In genomic region chr13:74743219-74743618, GRCm38 (mm10) we compare ENCODE assay signal across 17 mouse cellular contexts.
DNase-seq lines count a peak whose midpoint lies in the region; ATAC-seq lines count a peak whose summit lies in the region.
"Had no signal": no experiment of that assay in that cellular context is flagged by ENCODE, and none has a peak within 500 bp of the region (broad histone marks: within the 10 kb centered on the region; RNA-seq: fewer than 3 reads in every experiment).

No protein-coding gene starts in this region.

- H3K9ac ChIP-seq in heart, embryonic 16.5 days (ENCODE audit: low read length) = no peak overlapping the region
- H3K9ac ChIP-seq in embryonic facial prominence, embryonic 14.5 days (ENCODE audit: low read depth, low read length) = no peak overlapping the region
- H3K9ac ChIP-seq: forebrain, embryonic 12.5 days; midbrain, embryonic 13.5 days; neural tube, embryonic 12.5 days had no signal

- intact Hi-C loops in left cerebral cortex, postnatal 4 days (cut with DNase I) = no loop called here

- 38% methylated on average over 5 of the region's 5 CpGs for WGBS in heart, embryonic 16.5 days
- WGBS in embryonic facial prominence, embryonic 14.5 days = 45% methylated on average over 5 of the region's 5 CpGs

- H3K36me3 ChIP-seq in heart, embryonic 16.5 days (ENCODE audit: control insufficient read depth, insufficient read depth) = peaks cover 25% of the 10 kb centered on the region
- H3K36me3 ChIP-seq in embryonic facial prominence, embryonic 14.5 days (ENCODE audit: control insufficient read depth, insufficient read depth, low read length) = peaks cover 26% of the 10 kb centered on the region
- H3K36me3 ChIP-seq: forebrain, embryonic 12.5 days; midbrain, embryonic 13.5 days; neural tube, embryonic 12.5 days had no signal

- no peak for DNase-seq in heart, adult 8-10 months (ENCODE audit: low spot score)
- DNase-seq in urinary bladder, postnatal 14 days (ENCODE audit: low spot score) = peak; percentile 34
- no peak for DNase-seq in urinary bladder, postnatal 4 days (ENCODE audit: low spot score in 2 of 2)
- DNase-seq in embryonic facial prominence, embryonic 14.5 days (ENCODE audit: low spot score) = peak; percentile 24
- peak; percentile 64 for DNase-seq in yolk sac, embryonic 10.5 days (ENCODE audit: low spot score)
- DNase-seq in left cerebral cortex, postnatal 4 days = no peak
- DNase-seq: adrenal gland, postnatal 14 days; gastrocnemius, postnatal 25 days; thymus, adult 2 months had no signal

- H3K27ac ChIP-seq in heart, embryonic 16.5 days (ENCODE audit: low read length) = peak overlapping the region; percentile 73
- H3K27ac ChIP-seq in embryonic facial prominence, embryonic 14.5 days (replicated peaks; ENCODE audit: low read depth, low read length) = no peak overlapping the region
- H3K27ac ChIP-seq: forebrain, embryonic 12.5 days; hindbrain, postnatal 0 days; midbrain, embryonic 13.5 days; neural tube, embryonic 12.5 days had no signal

- ATAC-seq in heart, embryonic 16.5 days (replicated peaks; ENCODE audit: extremely low read depth, insufficient read depth, low FRiP score) = peak; percentile 69
- no peak for ATAC-seq in embryonic facial prominence, embryonic 14.5 days (ENCODE audit: low read depth)
- no peak for ATAC-seq in erythroblast, adult 5-6 weeks (replicated peaks; ENCODE audit: low FRiP score, poor library complexity, severe bottlenecking)
- ATAC-seq: hindbrain, postnatal 0 days; lung, postnatal 0 days; midbrain, embryonic 13.5 days; Patski had no signal

- no peak overlapping the region for H3K4me3 ChIP-seq in heart, embryonic 16.5 days (ENCODE audit: low read length)
- H3K4me3 ChIP-seq in embryonic facial prominence, embryonic 14.5 days (ENCODE audit: low read depth, low read length) = no peak overlapping the region
- H3K4me3 ChIP-seq: forebrain, embryonic 12.5 days; midbrain, embryonic 13.5 days; neural tube, embryonic 12.5 days had no signal

- peaks cover 10% of the 10 kb centered on the region for H3K4me1 ChIP-seq in heart, embryonic 16.5 days (ENCODE audit: control insufficient read depth, insufficient read depth, low read length)
- no peaks in the 10 kb centered on the region for H3K4me1 ChIP-seq in embryonic facial prominence, embryonic 14.5 days (ENCODE audit: control insufficient read depth, insufficient read depth, low read length)
- H3K4me1 ChIP-seq: forebrain, embryonic 12.5 days; midbrain, embryonic 13.5 days; neural tube, embryonic 12.5 days had no signal

- H3K27me3 ChIP-seq in heart, embryonic 16.5 days (ENCODE audit: control insufficient read depth, insufficient read depth, low read length) = no peaks in the 10 kb centered on the region
- no peaks in the 10 kb centered on the region for H3K27me3 ChIP-seq in embryonic facial prominence, embryonic 14.5 days (replicated peaks; ENCODE audit: control insufficient read depth, insufficient read depth, low read length)
- H3K27me3 ChIP-seq: forebrain, embryonic 12.5 days; midbrain, embryonic 13.5 days; neural tube, embryonic 12.5 days; Patski had no signal

- peak overlapping the region; percentile 26; the same call in 1 of the 2 replicates for H3K4me2 ChIP-seq in heart, embryonic 16.5 days (ENCODE audit: low read depth, low read length)
- no peak overlapping the region for H3K4me2 ChIP-seq in embryonic facial prominence, embryonic 14.5 days (ENCODE audit: low read depth, low read length)
- H3K4me2 ChIP-seq: forebrain, embryonic 12.5 days; midbrain, embryonic 13.5 days; neural tube, embryonic 12.5 days had no signal

- H3K9me3 ChIP-seq in heart, embryonic 16.5 days (replicated peaks; ENCODE audit: control insufficient read depth, low read length) = no peaks in the 10 kb centered on the region
- H3K9me3 ChIP-seq in embryonic facial prominence, embryonic 14.5 days (ENCODE audit: control insufficient read depth, low read length) = no peaks in the 10 kb centered on the region
- H3K9me3 ChIP-seq: forebrain, embryonic 12.5 days; midbrain, embryonic 13.5 days; neural tube, embryonic 12.5 days had no signal

Comparison
In these comparisons a context has a peak if more than half of its experiments do, and no peak if none do; other contexts are left out.
1. DNase-seq: peak in urinary bladder, postnatal 14 days (single experiment), embryonic facial prominence, embryonic 14.5 days (single experiment) and yolk sac, embryonic 10.5 days (single experiment); none in heart, adult 8-10 months (single experiment), urinary bladder, postnatal 4 days (0 of 2) and left cerebral cortex, postnatal 4 days (single experiment).